Mouse (Mus musculus) bone marrow macrophage, adult 2 months (primary cell): ENCODE data around the gene Sun5.

Experiments used
- CTCF ChIP-seq: IDR thresholded peaks from 2 replicates; pipeline ENCODE4 v1.5.1; 2012; ENCODE audit warnings: low read depth, mild to moderate bottlenecking, low read length, moderate library complexity
- POLR2A ChIP-seq: IDR thresholded peaks from 2 replicates; pipeline ENCODE4 v1.6.1; 2012; ENCODE audit warnings: mild to moderate bottlenecking, low read depth, low read length, borderline replicate concordance

DNA sequence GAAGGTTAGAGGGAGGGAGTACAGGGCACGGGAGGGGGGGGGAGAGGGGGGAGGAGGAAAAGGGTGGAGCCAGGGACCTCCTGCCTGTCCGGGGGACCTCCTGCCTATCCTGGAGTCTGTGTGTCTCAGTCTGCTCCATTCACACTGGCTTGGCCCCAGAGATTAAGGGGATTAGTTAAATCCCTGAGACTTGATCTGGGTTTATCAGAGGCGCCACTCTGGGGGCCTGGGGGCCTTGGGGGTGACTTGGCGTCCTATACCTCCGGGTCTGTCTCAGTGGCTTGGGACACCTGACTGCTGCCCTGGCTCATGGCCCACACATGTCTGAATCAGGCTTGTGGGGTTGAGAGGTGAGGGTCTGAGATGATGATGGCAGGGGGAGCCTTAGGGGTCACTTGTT is 17.3 kb downstream of the Sun5 start:
- TF ChIP-seq CTCF (no peak), POLR2A (no peak)
